Mouse (Mus musculus): ENCODE measurements around the gene Ecm1.

The Ecm1 gene

GRCm38 (mm10) chr3:95689171-95689915 lies 50.0 kb downstream of the Ecm1 start:
- DNase-seq (ENCODE audit: low read depth, low spot score) = no peak
- Histone ChIP-seq H3K27me3 (ENCODE audit: control insufficient read depth, insufficient read depth, low read length, poor library complexity, severe bottlenecking) (peaks cover 1% of the 10 kb centered on the region; the same call in 1 of the 2 replicates), H3K36me3 (ENCODE audit: control insufficient read depth, insufficient read depth, low read length, poor library complexity, severe bottlenecking) (no peaks in the 10 kb centered on the region)

GRCm38 (mm10) chr3:95687524-95688421 lies 51.6 kb downstream of the Ecm1 start, which contains the start of gene Adamtsl4:
Gene Adamtsl4, minus strand, starts transcription at chr3:95687917.
- H3K36me3 ChIP-seq (ENCODE audit: control insufficient read depth, insufficient read depth, low read length, poor library complexity, severe bottlenecking) = no peaks in the 10 kb centered on the region
- peak; percentile 50 for DNase-seq (ENCODE audit: low read depth, low spot score)
- peaks cover 1% of the 10 kb centered on the region; the same call in 1 of the 2 replicates for H3K27me3 ChIP-seq (ENCODE audit: control insufficient read depth, insufficient read depth, low read length, poor library complexity, severe bottlenecking)

- Histone ChIP-seq H3K36me3 (ENCODE audit: control insufficient read depth, insufficient read depth, low read length, poor library complexity, severe bottlenecking) (no peaks in the 10 kb centered on the region), H3K27me3 (ENCODE audit: control insufficient read depth, insufficient read depth, low read length, poor library complexity, severe bottlenecking) (peaks cover 1% of the 10 kb centered on the region; the same call in 1 of the 2 replicates)
- DNase-seq (ENCODE audit: low read depth, low spot score) = no peak
Measured at GRCm38 (mm10) chr3:95687168-95687523, 52.2 kb downstream of the Ecm1 start.

- H3K36me3 ChIP-seq (ENCODE audit: control insufficient read depth, insufficient read depth, low read length, poor library complexity, severe bottlenecking) = no peaks in the 10 kb centered on the region
- no peak for DNase-seq (ENCODE audit: low read depth, low spot score)
- peaks cover 1% of the 10 kb centered on the region; the same call in 1 of the 2 replicates for H3K27me3 ChIP-seq (ENCODE audit: control insufficient read depth, insufficient read depth, low read length, poor library complexity, severe bottlenecking)
Measured at GRCm38 (mm10) chr3:95686492-95687167, 52.7 kb downstream of the Ecm1 start.

GRCm38 (mm10) chr3:95685701-95686100 lies 53.7 kb downstream of the Ecm1 start:
- Histone ChIP-seq H3K27me3 (ENCODE audit: control insufficient read depth, insufficient read depth, low read length, poor library complexity, severe bottlenecking) (peaks cover 1% of the 10 kb centered on the region; the same call in 1 of the 2 replicates), H3K36me3 (ENCODE audit: control insufficient read depth, insufficient read depth, low read length, poor library complexity, severe bottlenecking) (no peaks in the 10 kb centered on the region)
- no peak for DNase-seq (ENCODE audit: low read depth, low spot score)

GRCm38 (mm10) chr3:95685301-95685700 lies 54.1 kb downstream of the Ecm1 start:
- Histone ChIP-seq H3K27me3 (ENCODE audit: control insufficient read depth, insufficient read depth, low read length, poor library complexity, severe bottlenecking) (peaks cover 1% of the 10 kb centered on the region; the same call in 1 of the 2 replicates), H3K36me3 (ENCODE audit: control insufficient read depth, insufficient read depth, low read length, poor library complexity, severe bottlenecking) (no peaks in the 10 kb centered on the region)
- no peak for DNase-seq (ENCODE audit: low read depth, low spot score)

- H3K27me3 ChIP-seq (ENCODE audit: control insufficient read depth, insufficient read depth, low read length, poor library complexity, severe bottlenecking) = peaks cover 1% of the 10 kb centered on the region; the same call in 1 of the 2 replicates
- DNase-seq (ENCODE audit: low read depth, low spot score) = no peak
- no peaks in the 10 kb centered on the region for H3K36me3 ChIP-seq (ENCODE audit: control insufficient read depth, insufficient read depth, low read length, poor library complexity, severe bottlenecking)
Measured at GRCm38 (mm10) chr3:95684846-95685245, 54.5 kb downstream of the Ecm1 start.

All from splenic B cell, adult 2 months (primary cell).